Mouse (Mus musculus): ENCODE results near the gene Eif4e. TPM values are rescaled to one million over a fixed set of nuclear protein-coding genes. Genes with fewer than 3 reads are reported as not detected.

Gene Eif4e
- polyA plus RNA-seq (2012; rRNA removed): 160 and 205 TPM in 2 replicates
- polyA plus RNA-seq (2014; fragmentation: Nextera tagmentation; extraction: Ambion mirVana): 327 and 331 TPM in 2 replicates

GRCm38 (mm10) chr3:138526073-138526915 is at the start of gene Eif4e:
TSS of gene Eif4e (plus strand) at chr3:138526179.
- peaks cover 21% of the 10 kb centered on the region for H3K4me1 ChIP-seq (ENCODE audit: control insufficient read depth, insufficient read depth, low read length)
- peak within 1 kb of the TSS; percentile 77 for H3K9ac ChIP-seq (ENCODE audit: low read depth, low read length, severe bottlenecking)
- WGBS: 3% methylated on average over 39 of the region's 39 CpGs
- no peaks in the 10 kb centered on the region for H3K27me3 ChIP-seq (ENCODE audit: control insufficient read depth, insufficient read depth, low read length)
- H3K4me2 ChIP-seq (replicated peaks; ENCODE audit: low read depth, low read length, severe bottlenecking): peak within 1 kb of the TSS; percentile 92
- H3K27ac ChIP-seq (replicated peaks; ENCODE audit: low read depth, low read length): peak within 1 kb of the TSS; percentile 93
- H3K9me3 ChIP-seq (ENCODE audit: control insufficient read depth, low read length): no peaks in the 10 kb centered on the region
- peak within 1 kb of the TSS; percentile 96 for H3K4me3 ChIP-seq (replicated peaks; ENCODE audit: low read length)
- TF ChIP-seq POLR2A (IDR thresholded peaks at IDR 0.05; ENCODE audit: borderline replicate concordance, extremely low read depth, insufficient read depth, insufficient read length): no peak
- no peaks in the 10 kb centered on the region for H3K36me3 ChIP-seq (ENCODE audit: control insufficient read depth, insufficient read depth, low read length)
- DNase-seq (ENCODE audit: low spot score) (peak; percentile 39), ATAC-seq (ENCODE audit: low FRiP score, low read depth) (0 out of 2 replicates have a peak, but pooled peaks have one; percentile 5)

GRCm38 (mm10) chr3:138479489-138479888 is 46.5 kb upstream of the Eif4e start:
- H3K36me3 ChIP-seq (ENCODE audit: control insufficient read depth, insufficient read depth, low read length): peaks cover 33% of the 10 kb centered on the region
- H3K27ac ChIP-seq (replicated peaks; ENCODE audit: low read depth, low read length): no peak overlapping the region
- H3K4me3 ChIP-seq (replicated peaks; ENCODE audit: low read length): no peak overlapping the region
- H3K9me3 ChIP-seq (ENCODE audit: control insufficient read depth, low read length): no peaks in the 10 kb centered on the region
- no peak for ATAC-seq (ENCODE audit: low FRiP score, low read depth)
- H3K4me1 ChIP-seq (ENCODE audit: control insufficient read depth, insufficient read depth, low read length): no peaks in the 10 kb centered on the region
- H3K4me2 ChIP-seq (replicated peaks; ENCODE audit: low read depth, low read length, severe bottlenecking): no peak overlapping the region
- 96% methylated on average over 8 of the region's 8 CpGs for WGBS
- no peak for DNase-seq (ENCODE audit: low spot score)
- H3K27me3 ChIP-seq (ENCODE audit: control insufficient read depth, insufficient read depth, low read length): no peaks in the 10 kb centered on the region
- no peak overlapping the region for H3K9ac ChIP-seq (ENCODE audit: low read depth, low read length, severe bottlenecking)
- no peak for TF ChIP-seq POLR2A (IDR thresholded peaks at IDR 0.05; ENCODE audit: borderline replicate concordance, extremely low read depth, insufficient read depth, insufficient read length)

- peaks cover 44% of the 10 kb centered on the region for H3K36me3 ChIP-seq (ENCODE audit: control insufficient read depth, insufficient read depth, low read length)
- H3K4me1 ChIP-seq (ENCODE audit: control insufficient read depth, insufficient read depth, low read length): no peaks in the 10 kb centered on the region
- H3K27ac ChIP-seq (replicated peaks; ENCODE audit: low read depth, low read length): no peak overlapping the region
- no peak for DNase-seq (ENCODE audit: low spot score)
- no peak for ATAC-seq (ENCODE audit: low FRiP score, low read depth)
- no peak for TF ChIP-seq POLR2A (IDR thresholded peaks at IDR 0.05; ENCODE audit: borderline replicate concordance, extremely low read depth, insufficient read depth, insufficient read length)
- no peak overlapping the region for H3K4me2 ChIP-seq (replicated peaks; ENCODE audit: low read depth, low read length, severe bottlenecking)
- no peaks in the 10 kb centered on the region for H3K9me3 ChIP-seq (ENCODE audit: control insufficient read depth, low read length)
- no peak overlapping the region for H3K9ac ChIP-seq (ENCODE audit: low read depth, low read length, severe bottlenecking)
- H3K27me3 ChIP-seq (ENCODE audit: control insufficient read depth, insufficient read depth, low read length): no peaks in the 10 kb centered on the region
- WGBS: 81% methylated on average over 14 of the region's 14 CpGs
- no peak overlapping the region for H3K4me3 ChIP-seq (replicated peaks; ENCODE audit: low read length)
Measured at GRCm38 (mm10) chr3:138481526-138482284, 44.3 kb upstream of the Eif4e start.

GRCm38 (mm10) chr3:138483240-138483639 is 42.7 kb upstream of the Eif4e start:
- Histone ChIP-seq H3K9me3 (ENCODE audit: control insufficient read depth, low read length) (no peaks in the 10 kb centered on the region), H3K4me2 (replicated peaks; ENCODE audit: low read depth, low read length, severe bottlenecking) (no peak overlapping the region), H3K9ac (ENCODE audit: low read depth, low read length, severe bottlenecking) (no peak overlapping the region), H3K27ac (replicated peaks; ENCODE audit: low read depth, low read length) (no peak overlapping the region), H3K27me3 (ENCODE audit: control insufficient read depth, insufficient read depth, low read length) (no peaks in the 10 kb centered on the region), H3K36me3 (ENCODE audit: control insufficient read depth, insufficient read depth, low read length) (peaks cover 41% of the 10 kb centered on the region), H3K4me1 (ENCODE audit: control insufficient read depth, insufficient read depth, low read length) (peaks cover 8% of the 10 kb centered on the region), H3K4me3 (replicated peaks; ENCODE audit: low read length) (no peak overlapping the region)
- 95% methylated on average over 2 of the region's 2 CpGs for WGBS
- no peak for DNase-seq (ENCODE audit: low spot score)
- no peak for ATAC-seq (ENCODE audit: low FRiP score, low read depth)
- TF ChIP-seq POLR2A (IDR thresholded peaks at IDR 0.05; ENCODE audit: borderline replicate concordance, extremely low read depth, insufficient read depth, insufficient read length): no peak

GRCm38 (mm10) chr3:138488584-138489326 is 37.2 kb upstream of the Eif4e start:
- TF ChIP-seq POLR2A (IDR thresholded peaks at IDR 0.05; ENCODE audit: borderline replicate concordance, extremely low read depth, insufficient read depth, insufficient read length): no peak
- ATAC-seq (ENCODE audit: low FRiP score, low read depth) (peak; percentile 3), DNase-seq (ENCODE audit: low spot score) (no peak)
- under 1% methylated on average over 47 of the region's 61 CpGs for WGBS
- Histone ChIP-seq H3K4me1 (ENCODE audit: control insufficient read depth, insufficient read depth, low read length) (peaks cover 12% of the 10 kb centered on the region), H3K9me3 (ENCODE audit: control insufficient read depth, low read length) (no peaks in the 10 kb centered on the region), H3K4me2 (replicated peaks; ENCODE audit: low read depth, low read length, severe bottlenecking) (peak overlapping the region; percentile 74), H3K4me3 (replicated peaks; ENCODE audit: low read length) (peak overlapping the region; percentile 90), H3K27me3 (ENCODE audit: control insufficient read depth, insufficient read depth, low read length) (no peaks in the 10 kb centered on the region), H3K36me3 (ENCODE audit: control insufficient read depth, insufficient read depth, low read length) (peaks cover 15% of the 10 kb centered on the region), H3K9ac (ENCODE audit: low read depth, low read length, severe bottlenecking) (peak overlapping the region; percentile 84), H3K27ac (replicated peaks; ENCODE audit: low read depth, low read length) (peak overlapping the region; percentile 68)
